Mouse (Mus musculus) midbrain, embryonic 11.5 days (tissue): ENCODE measurements around the gene Terb1. TPM values are rescaled to one million over a fixed set of nuclear protein-coding genes. Genes with fewer than 3 reads are reported as not detected.

ENCODE experiments used
- ATAC-seq: fragments of 200-750 bp; cut with Nextera tagmentation; 2 replicates; pipeline ENCODE4 v1.8.0; 2017; ENCODE audit warnings: moderate TSS enrichment, moderate library complexity; ENCODE audit not compliant: low FRiP score
- DNase-seq: peaks from one replicate; pipeline ENCODE4 v3.0.0; 2015; ENCODE audit warnings: low spot score; ENCODE audit errors: missing footprints
- H3K27ac ChIP-seq: fragments of 300-500 bp; sonication (generic); 2 replicates; pipeline ENCODE4 v1.5.1; 2014; ENCODE audit warnings: low read depth, low read length
- H3K27me3 ChIP-seq: fragments of 300-500 bp; sonication (generic); 2 replicates; pipeline ENCODE4 v1.6.1; 2014; ENCODE audit warnings: mild to moderate bottlenecking, low read length, moderate library complexity, mixed read lengths; ENCODE audit not compliant: control insufficient read depth, insufficient read depth
- H3K36me3 ChIP-seq: fragments of 300-500 bp; sonication (generic); 2 replicates; pipeline ENCODE4 v1.6.1; 2014; ENCODE audit warnings: mild to moderate bottlenecking, low read length, moderate library complexity, mixed read lengths; ENCODE audit not compliant: control insufficient read depth, insufficient read depth
- H3K4me1 ChIP-seq: fragments of 300-500 bp; sonication (generic); 2 replicates; pipeline ENCODE4 v1.6.1; 2014; ENCODE audit warnings: low read length; ENCODE audit not compliant: control insufficient read depth, insufficient read depth
- H3K4me2 ChIP-seq: fragments of 300-500 bp; sonication (generic); 2 replicates; pipeline ENCODE4 v1.6.1; 2014; ENCODE audit warnings: mild to moderate bottlenecking, moderate library complexity
- H3K4me3 ChIP-seq: fragments of 300-500 bp; sonication (generic); 2 replicates; pipeline ENCODE4 v1.5.1; 2014; ENCODE audit warnings: low read depth, low read length
- H3K9ac ChIP-seq: fragments of 300-500 bp; sonication (generic); 2 replicates; pipeline ENCODE4 v1.6.1; 2014; ENCODE audit warnings: low read length
- H3K9me3 ChIP-seq: fragments of 300-500 bp; sonication (generic); 2 replicates; pipeline ENCODE4 v1.6.1; 2016; ENCODE audit warnings: low read length; ENCODE audit not compliant: control insufficient read depth
- WGBS: fragments of 180-500 bp; shearing (Covaris S2); extraction: QIAGEN DNeasy Blood & Tissue Kit; methylation state at CpG from one replicate; pipeline ENCODE4 v1.1.7; 2014; 5-methylcytosine and 5-hydroxymethylcytosine counted together
- polyA plus RNA-seq: library from polyadenylated mRNA; unstranded; fragments of >200 nt; fragmentation: Nextera tagmentation; extraction: Ambion mirVana; gene quantifications from 2 replicates; pipeline ENCODE4 v1.2.1, GENCODE M21; 2014

Terb1 gene
- polyA plus RNA-seq, 1 experiment from 2014 or later = 0.18 TPM

DNA sequence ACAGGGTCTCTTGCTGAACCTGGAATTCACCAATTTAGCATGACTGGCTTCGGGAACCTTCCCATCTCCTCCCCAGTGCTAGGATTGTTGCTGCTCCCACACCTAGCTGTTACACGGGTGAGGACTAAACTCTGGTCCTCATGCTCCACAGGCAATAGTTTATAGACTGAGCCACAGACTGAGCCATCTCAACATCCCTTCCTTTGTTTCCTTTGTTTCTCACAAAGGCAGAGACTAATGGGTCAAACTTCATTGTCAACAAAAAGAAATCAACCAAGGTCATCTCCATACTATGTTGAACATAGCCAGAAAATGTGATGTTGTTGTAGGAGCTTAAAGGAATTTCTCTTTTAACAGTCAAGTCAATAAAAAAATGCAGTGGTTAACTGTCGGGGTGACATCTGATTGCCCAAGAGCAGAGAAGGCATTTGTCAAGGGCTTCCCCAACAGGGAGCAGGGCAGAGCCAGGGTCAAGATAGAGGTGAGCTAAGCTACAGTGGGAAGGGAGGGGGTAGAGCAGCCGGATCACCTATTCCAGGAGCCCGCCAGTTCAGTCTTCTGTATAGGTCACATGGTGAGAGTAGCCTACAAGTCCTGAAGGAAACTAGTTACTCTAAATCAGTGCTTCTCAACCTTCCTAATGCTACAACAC, 76.4 kb downstream of the Terb1 start:
- WGBS = 95% methylated on average over 5 of the region's 5 CpGs
- Histone ChIP-seq H3K9ac (no peak overlapping the region), H3K9me3 (no peaks in the 10 kb centered on the region), H3K4me3 (no peak overlapping the region), H3K36me3 (peaks cover 51% of the 10 kb centered on the region), H3K27me3 (no peaks in the 10 kb centered on the region), H3K27ac (no peak overlapping the region), H3K4me2 (no peak overlapping the region), H3K4me1 (no peaks in the 10 kb centered on the region)
- DNase-seq = no peak
- ATAC-seq = no peak

DNA sequence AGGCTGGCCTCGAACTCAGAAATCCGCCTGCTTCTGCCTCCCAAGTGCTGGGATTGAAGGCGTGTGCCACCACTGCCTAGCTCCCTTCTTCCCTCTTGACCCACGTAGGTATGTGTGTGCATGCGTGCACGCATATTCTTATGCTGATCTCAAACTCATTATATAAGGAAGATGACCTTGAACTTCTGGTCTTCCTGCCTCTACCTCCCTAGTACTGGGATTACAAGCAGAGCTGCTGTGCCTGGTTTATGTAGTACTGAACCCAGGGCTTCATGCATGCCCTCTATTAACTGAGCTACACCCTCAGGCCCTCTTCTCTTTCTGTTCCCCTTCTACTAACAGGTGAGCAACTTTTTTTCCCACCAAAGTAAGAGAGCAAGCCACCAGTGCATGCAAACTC, 77.1 kb downstream of the Terb1 start:
- DNase-seq (no peak), ATAC-seq (no peak)
- WGBS = 93% methylated on average over 6 of the region's 6 CpGs
- Histone ChIP-seq H3K27me3 (no peaks in the 10 kb centered on the region), H3K27ac (no peak overlapping the region), H3K4me2 (no peak overlapping the region), H3K4me1 (no peaks in the 10 kb centered on the region), H3K4me3 (no peak overlapping the region), H3K9me3 (no peaks in the 10 kb centered on the region), H3K9ac (no peak overlapping the region), H3K36me3 (peaks cover 51% of the 10 kb centered on the region)

DNA sequence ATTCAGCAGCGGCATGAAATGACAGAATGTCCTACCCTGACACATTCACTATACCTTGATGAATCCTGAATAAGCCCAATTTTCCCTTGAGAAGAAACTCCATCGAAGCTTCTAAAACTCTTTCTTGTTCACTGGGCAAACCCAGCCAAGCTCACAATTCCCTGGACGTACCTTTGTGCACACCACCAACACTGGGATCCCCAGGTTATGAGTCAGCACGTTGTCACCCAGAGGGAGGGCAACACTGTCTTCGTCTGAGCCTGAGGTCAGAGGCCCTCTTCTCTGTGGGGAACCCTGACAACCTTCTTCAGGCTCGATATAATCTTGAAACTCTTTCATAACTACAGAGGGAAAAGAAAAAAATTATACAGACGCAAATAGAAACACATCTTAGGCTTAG, 79.5 kb downstream of the Terb1 start:
- ATAC-seq = no peak

DNA sequence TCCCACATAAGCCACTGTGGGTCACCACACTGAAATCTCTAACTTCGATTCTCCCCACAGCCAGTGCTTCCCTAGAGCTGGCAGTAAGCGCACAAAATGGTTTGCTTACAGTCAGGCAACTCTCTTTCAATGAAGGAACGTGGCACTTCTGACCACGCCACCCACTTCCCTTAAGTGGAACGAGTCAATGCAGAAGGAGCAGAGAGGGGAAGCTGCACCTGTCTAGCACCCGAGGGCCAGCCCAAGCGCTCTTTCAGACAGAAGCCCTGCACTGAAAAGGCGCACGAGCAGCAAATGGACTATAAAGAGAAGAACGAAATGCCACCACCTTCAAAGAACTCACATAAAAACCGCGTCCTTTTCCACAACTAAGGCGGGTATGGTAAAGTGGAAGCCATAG, 82.0 kb downstream of the Terb1 start:
- ATAC-seq (no peak), DNase-seq (no peak)
- Histone ChIP-seq H3K4me2 (no peak overlapping the region), H3K27me3 (no peaks in the 10 kb centered on the region), H3K4me3 (no peak overlapping the region), H3K36me3 (peaks cover 52% of the 10 kb centered on the region), H3K4me1 (no peaks in the 10 kb centered on the region), H3K9me3 (no peaks in the 10 kb centered on the region), H3K27ac (no peak overlapping the region), H3K9ac (no peak overlapping the region)
- 95% methylated on average over 13 of the region's 13 CpGs for WGBS

More for the DNA sequence above, 79.5 kb downstream of the Terb1 start:
- Histone ChIP-seq H3K4me3 (no peak overlapping the region), H3K9me3 (no peaks in the 10 kb centered on the region), H3K36me3 (peaks cover 55% of the 10 kb centered on the region), H3K4me2 (no peak overlapping the region), H3K27ac (no peak overlapping the region), H3K27me3 (no peaks in the 10 kb centered on the region), H3K9ac (no peak overlapping the region), H3K4me1 (no peaks in the 10 kb centered on the region)
- no peak for DNase-seq
- WGBS = 88% methylated on average over 7 of the region's 7 CpGs

DNA sequence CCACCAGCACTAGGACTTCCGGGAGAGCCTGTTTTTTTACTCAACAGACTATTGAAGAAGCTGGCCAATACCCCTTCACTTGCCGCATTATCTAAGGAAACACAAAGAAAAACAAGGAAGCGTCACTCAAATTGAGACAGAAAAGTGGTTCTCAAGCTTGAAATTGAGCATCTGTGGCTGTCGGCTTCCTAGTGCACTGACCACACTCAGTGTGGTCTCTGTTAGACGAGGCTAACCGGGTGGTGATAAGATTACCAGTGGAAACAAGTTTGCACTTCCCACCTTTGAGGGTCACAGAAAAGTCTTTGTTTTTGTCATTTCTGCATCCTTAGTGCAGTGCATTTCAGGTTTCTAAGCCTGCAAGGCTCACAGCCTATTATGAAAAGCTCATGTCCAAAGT, 87.4 kb downstream of the Terb1 start:
- no peaks in the 10 kb centered on the region for H3K27me3 ChIP-seq
- WGBS = 91% methylated on average over 6 of the region's 6 CpGs
- ATAC-seq = no peak
- H3K27ac ChIP-seq = no peak overlapping the region
- H3K36me3 ChIP-seq = peaks cover 53% of the 10 kb centered on the region
- no peaks in the 10 kb centered on the region for H3K9me3 ChIP-seq
- no peak overlapping the region for H3K4me2 ChIP-seq
- DNase-seq = no peak
- H3K9ac ChIP-seq = no peak overlapping the region
- H3K4me1 ChIP-seq = no peaks in the 10 kb centered on the region
- H3K4me3 ChIP-seq = no peak overlapping the region

DNA sequence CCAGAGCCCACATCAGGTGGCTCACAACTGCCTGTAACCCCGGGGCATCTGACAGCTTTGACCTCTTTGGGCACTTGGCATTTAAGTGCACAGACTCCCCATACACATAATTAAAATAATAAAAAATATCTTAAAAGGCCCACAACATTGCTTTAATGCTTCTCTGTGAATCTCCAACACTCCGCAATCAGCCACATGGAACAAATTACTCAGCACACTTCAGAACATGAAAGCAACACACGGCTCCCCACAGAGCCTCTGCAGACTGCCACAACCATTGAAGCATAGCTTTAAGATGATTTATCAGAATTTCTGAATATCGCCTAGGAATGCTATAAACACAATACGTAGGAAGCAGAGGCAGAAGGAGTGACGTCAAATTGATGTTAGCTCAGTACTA, 93.7 kb downstream of the Terb1 start:
- 85% methylated on average over 6 of the region's 6 CpGs for WGBS

DNA sequence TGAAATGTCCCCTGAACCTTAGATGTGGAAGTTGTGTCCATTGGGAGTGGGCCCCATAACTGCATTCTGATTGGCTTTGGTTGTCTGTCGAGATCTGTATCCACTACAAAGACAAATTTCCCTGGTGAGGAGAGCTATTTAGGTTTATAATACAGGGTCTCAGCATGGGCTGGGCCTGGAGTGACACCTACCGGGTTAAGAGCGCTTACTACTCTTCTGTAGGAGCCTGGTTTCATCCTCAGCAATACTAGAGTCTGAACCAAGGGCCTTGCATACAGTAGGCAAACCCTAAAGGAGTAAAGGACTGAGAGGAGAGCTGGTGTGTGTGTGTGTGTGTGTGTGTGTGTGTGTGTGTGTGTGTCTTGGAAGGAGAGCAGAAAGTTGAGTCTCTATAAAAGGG, 95.5 kb downstream of the Terb1 start:
- Histone ChIP-seq H3K9ac (no peak overlapping the region), H3K4me3 (no peak overlapping the region), H3K27me3 (no peaks in the 10 kb centered on the region), H3K4me2 (no peak overlapping the region), H3K27ac (no peak overlapping the region), H3K36me3 (peaks cover 12% of the 10 kb centered on the region), H3K4me1 (no peaks in the 10 kb centered on the region), H3K9me3 (no peaks in the 10 kb centered on the region)
- 0 out of 2 replicates have a peak, but pooled peaks have one; percentile 23 for ATAC-seq
- WGBS = 54% methylated on average over 3 of the region's 3 CpGs
- no peak for DNase-seq

More for the DNA sequence above, 93.7 kb downstream of the Terb1 start:
- peaks cover 18% of the 10 kb centered on the region for H3K36me3 ChIP-seq
- ATAC-seq (no peak), DNase-seq (no peak)
- H3K4me2 ChIP-seq = no peak overlapping the region
- H3K27ac ChIP-seq = no peak overlapping the region
- H3K4me1 ChIP-seq = no peaks in the 10 kb centered on the region
- no peaks in the 10 kb centered on the region for H3K27me3 ChIP-seq
- H3K9ac ChIP-seq = no peak overlapping the region
- no peaks in the 10 kb centered on the region for H3K9me3 ChIP-seq
- H3K4me3 ChIP-seq = no peak overlapping the region

DNA sequence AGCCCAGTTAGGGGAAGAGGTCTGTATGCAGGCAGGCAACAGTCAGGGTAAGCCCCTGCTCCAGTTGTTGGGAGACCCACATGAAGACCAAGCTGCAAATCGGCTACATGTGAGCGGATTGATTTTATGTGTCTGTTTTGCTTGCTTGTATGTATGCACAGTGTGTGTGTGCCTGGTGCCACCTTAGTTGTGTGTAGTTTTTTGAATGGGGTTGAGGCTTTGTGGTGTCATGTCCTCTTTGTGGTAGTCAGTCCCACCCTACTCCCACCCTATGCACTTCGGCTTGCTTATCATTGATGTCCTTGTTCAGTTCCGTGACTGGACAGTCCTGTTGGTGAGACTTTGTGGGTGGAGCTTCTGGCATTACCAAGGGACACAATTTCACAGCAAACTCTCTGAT, 95.9 kb downstream of the Terb1 start:
- Histone ChIP-seq H3K9ac (no peak overlapping the region), H3K27ac (no peak overlapping the region), H3K36me3 (peaks cover 9% of the 10 kb centered on the region), H3K4me2 (no peak overlapping the region), H3K4me3 (no peak overlapping the region), H3K27me3 (no peaks in the 10 kb centered on the region), H3K4me1 (no peaks in the 10 kb centered on the region), H3K9me3 (no peaks in the 10 kb centered on the region)
- 82% methylated on average over 4 of the region's 4 CpGs for WGBS
- peak; percentile 35; the same call in 1 of the 2 replicates for ATAC-seq
- DNase-seq = no peak

DNA sequence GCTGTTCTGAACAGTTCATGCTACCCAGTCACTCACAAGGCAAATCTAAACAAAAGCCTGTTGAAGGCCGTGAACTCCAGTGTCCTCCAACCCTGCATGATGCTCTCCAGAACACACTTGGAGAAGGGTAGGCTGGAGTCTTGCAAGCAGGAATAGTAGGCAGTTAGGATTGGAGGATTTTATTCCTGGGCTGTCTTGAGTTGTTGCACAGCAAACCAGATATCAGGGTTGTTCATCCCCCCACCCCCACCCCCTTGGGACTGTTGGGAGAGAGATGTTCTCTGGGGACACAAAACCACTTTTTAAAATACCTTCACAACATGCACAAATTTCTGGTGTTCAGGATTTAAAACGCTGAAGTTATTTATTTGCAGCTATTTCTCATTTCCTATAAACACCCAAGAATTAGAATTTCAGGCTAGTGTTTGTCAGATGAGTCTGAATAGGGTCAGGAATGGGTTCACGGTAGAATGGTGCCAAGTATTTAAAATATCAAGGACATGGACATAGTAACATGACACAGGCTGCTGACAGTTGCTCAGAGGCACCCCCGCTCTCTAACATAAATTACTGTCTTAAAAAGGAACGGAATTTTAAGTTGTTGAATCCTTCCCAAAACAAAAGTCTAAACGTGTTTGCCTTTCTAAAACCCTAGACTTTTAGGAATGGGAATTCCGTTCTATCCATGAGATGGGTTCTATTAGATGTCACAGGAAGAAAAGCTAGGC, 96.7 kb downstream of the Terb1 start:
- peaks cover 8% of the 10 kb centered on the region for H3K36me3 ChIP-seq
- no peak overlapping the region for H3K4me3 ChIP-seq
- no peak for DNase-seq
- no peak overlapping the region for H3K9ac ChIP-seq
- no peak overlapping the region for H3K4me2 ChIP-seq
- no peaks in the 10 kb centered on the region for H3K9me3 ChIP-seq
- no peak for ATAC-seq
- no peaks in the 10 kb centered on the region for H3K4me1 ChIP-seq
- no peaks in the 10 kb centered on the region for H3K27me3 ChIP-seq
- H3K27ac ChIP-seq = no peak overlapping the region
- 79% methylated on average over 7 of the region's 7 CpGs for WGBS
